Mouse (Mus musculus) small intestine, adult 2 months (tissue): ENCODE measurements around the gene Fzd2.

Source experiments
- CTCF ChIP-seq: fragments of 200-500 bp; IDR thresholded peaks from 2 replicates; pipeline ENCODE4 v1.5.1; 2012; ENCODE audit warnings: low read depth, mild to moderate bottlenecking, control low read depth, inconsistent platforms, low read length, moderate library complexity, mixed read lengths; ENCODE audit not compliant: insufficient replicate concordance, insufficient read length; ENCODE audit errors: extremely low read depth
- POLR2A ChIP-seq: fragments of 200-500 bp; IDR thresholded peaks from 2 replicates; pipeline ENCODE4 v1.6.1; 2012; ENCODE audit warnings: low read depth, mild to moderate bottlenecking, control low read depth, inconsistent platforms, low read length, moderate library complexity

- TF ChIP-seq CTCF (no peak), POLR2A (no peak)
These were observed 2.6 kb downstream of the Fzd2 start for GRCm38 (mm10) chr11:102606751-102607171.
